Mouse (Mus musculus) embryonic fibroblast, embryonic 13.5 days (primary cell): ENCODE results near the gene Dok5.

Experiments used
- CTCF ChIP-seq: IDR thresholded peaks from 2 replicates; pipeline ENCODE4 v1.5.1; 2011; ENCODE audit warnings: mild to moderate bottlenecking, control low read depth, low read length, moderate library complexity, borderline replicate concordance; ENCODE audit not compliant: insufficient read depth
- POLR2A ChIP-seq: IDR thresholded peaks from 2 replicates; pipeline ENCODE4 v1.6.1; 2011; ENCODE audit warnings: low read depth, mild to moderate bottlenecking, control low read depth, low read length, moderate library complexity

GRCm38 (mm10) chr2:170743521-170743920, 11.9 kb downstream of the Dok5 start:
- TF ChIP-seq CTCF (no peak), POLR2A (no peak)
